Mouse (Mus musculus): Measurements from ENCODE around the gene Gm21852.
"Not testable (repeated sequence)": the region's sequence is repeated elsewhere in the genome, so short reads cannot be mapped to it uniquely, and the experiment has no call there.

The Gm21852 gene

GRCm38 (mm10) chrY:40651896-40652295 is at the start of gene Gm21852:
Gene Gm21852, minus strand, starts transcription at chrY:40651996.
- not testable (repeated sequence) for DNase-seq (ENCODE audit: low spot score)
